9 mouse cellular contexts compared by ENCODE assay signal in the genomic region with DNA sequence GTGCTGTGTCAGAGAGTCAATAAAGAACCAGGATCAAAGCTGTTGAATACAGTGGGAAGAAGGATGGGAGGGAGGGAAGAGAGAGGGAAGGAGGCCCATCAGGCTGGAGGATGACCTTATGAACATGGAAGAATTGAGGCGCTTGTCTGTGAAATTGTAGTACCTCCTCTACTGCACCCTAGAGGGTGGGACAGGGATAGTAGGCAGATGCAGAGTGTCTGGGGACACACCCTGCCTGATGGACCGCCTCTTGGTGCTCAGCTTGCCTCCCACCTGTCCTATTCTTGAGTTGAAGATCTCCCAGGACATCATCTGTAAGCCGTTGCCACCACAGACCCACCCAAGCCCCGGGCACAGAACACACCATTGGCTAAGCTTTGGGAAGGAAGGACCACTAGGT. TPM values are rescaled to one million over a fixed set of nuclear protein-coding genes. Genes with fewer than 3 reads are reported as not detected.
DNase-seq lines count a peak whose midpoint lies in the region; ATAC-seq lines count a peak whose summit lies in the region.
"Had no signal": no experiment of that assay in that cellular context is flagged by ENCODE, and none has a peak within 500 bp of the region (broad histone marks: within the 10 kb centered on the region; RNA-seq: fewer than 3 reads in every experiment).

No protein-coding gene starts in this region.

- H3K4me3 ChIP-seq in kidney, embryonic 14.5 days (ENCODE audit: low read length): no peak overlapping the region
- H3K4me3 ChIP-seq in embryonic facial prominence, embryonic 15.5 days (replicated peaks): no peak overlapping the region
- peak overlapping the region; percentile 73 for H3K4me3 ChIP-seq in megakaryocyte, embryonic 14.5 days (replicated peaks)

- H3K27me3 ChIP-seq in kidney, embryonic 14.5 days (ENCODE audit: control insufficient read depth, insufficient read depth, low read length): no peaks in the 10 kb centered on the region
- H3K27me3 ChIP-seq in embryonic facial prominence, embryonic 15.5 days: no peaks in the 10 kb centered on the region
- no peaks in the 10 kb centered on the region for H3K27me3 ChIP-seq in megakaryocyte, embryonic 14.5 days (replicated peaks)

- peak overlapping the region; percentile 88; the same call in 1 of the 2 replicates for H3K27ac ChIP-seq in kidney, embryonic 14.5 days (ENCODE audit: low read depth, low read length)
- 0 out of 2 replicates have a peak overlapping the region, but pooled peaks have one; percentile 58 for H3K27ac ChIP-seq in embryonic facial prominence, embryonic 15.5 days (replicated peaks)

- no peak overlapping the region for H3K4me2 ChIP-seq in kidney, embryonic 14.5 days (replicated peaks; ENCODE audit: low read depth, low read length)
- no peak overlapping the region for H3K4me2 ChIP-seq in embryonic facial prominence, embryonic 15.5 days (replicated peaks)

- no peaks in the 10 kb centered on the region for H3K36me3 ChIP-seq in kidney, embryonic 14.5 days (ENCODE audit: control insufficient read depth, insufficient read depth, low read length)
- no peaks in the 10 kb centered on the region for H3K36me3 ChIP-seq in embryonic facial prominence, embryonic 15.5 days
- peaks cover 5% of the 10 kb centered on the region for H3K36me3 ChIP-seq in megakaryocyte, embryonic 14.5 days (replicated peaks; ENCODE audit: low read length)

- 89% methylated on average over 4 of the region's 4 CpGs for WGBS in kidney, embryonic 14.5 days
- 85% methylated on average over 4 of the region's 4 CpGs for WGBS in embryonic facial prominence, embryonic 15.5 days

- no peak overlapping the region for H3K9ac ChIP-seq in kidney, embryonic 14.5 days (ENCODE audit: low read depth, low read length)
- H3K9ac ChIP-seq in embryonic facial prominence, embryonic 15.5 days: no peak overlapping the region

- H3K4me1 ChIP-seq in kidney, embryonic 14.5 days (ENCODE audit: control insufficient read depth, insufficient read depth, low read length): peaks cover 35% of the 10 kb centered on the region
- peaks cover 22% of the 10 kb centered on the region for H3K4me1 ChIP-seq in embryonic facial prominence, embryonic 15.5 days
- H3K4me1 ChIP-seq in megakaryocyte, embryonic 14.5 days: peaks cover 79% of the 10 kb centered on the region

- H3K9me3 ChIP-seq in kidney, embryonic 14.5 days (ENCODE audit: control insufficient read depth, low read length): no peaks in the 10 kb centered on the region
- H3K9me3 ChIP-seq in embryonic facial prominence, embryonic 15.5 days (replicated peaks): no peaks in the 10 kb centered on the region
- 0 out of 2 replicates have a peak, but pooled peaks cover 5% of the 10 kb centered on the region for H3K9me3 ChIP-seq in megakaryocyte, embryonic 14.5 days

- no peak for DNase-seq in kidney, postnatal 10 days
- DNase-seq in R1 (ENCODE audit: low read depth, low spot score) (peak; percentile 19), adipocyte (ENCODE audit: low spot score) (no peak)
- no peak for DNase-seq in right cerebral cortex, adult 2 months (ENCODE audit: low spot score in 2 of 2)
- DNase-seq in T-cell, adult 2 months (ENCODE audit: low spot score): no peak

- ATAC-seq in kidney, embryonic 14.5 days (ENCODE audit: low FRiP score, low TSS enrichment): no peak
- no peak for ATAC-seq in embryonic facial prominence, embryonic 15.5 days (ENCODE audit: insufficient number of reproducible peaks, low FRiP score, low TSS enrichment, low read depth)
- ATAC-seq: activated CD4-positive, CD25-positive, alpha-beta regulatory T cell, adult 4 months had no signal

RNA-seq across cellular contexts. Expression of gene Zfp36l1, which starts 30.1 kb away (rescaled TPM):
- polyA plus RNA-seq in kidney, embryonic 14.5 days (2014; fragmentation: Nextera tagmentation; extraction: Ambion mirVana): 166 and 175 TPM in 2 replicates
- 153 and 178 TPM in 2 replicates for polyA plus RNA-seq in embryonic facial prominence, embryonic 15.5 days (2015; fragmentation: Nextera tagmentation; extraction: Ambion mirVana)
- 206 and 219 TPM in 2 replicates for polyA plus RNA-seq in megakaryocyte, embryonic 14.5 days (2012; ENCODE audit: insufficient read depth, low replicate concordance)
